Mouse (Mus musculus) thymus, adult 2 months (tissue): ENCODE results near the gene Dusp7.

Source experiments
- CTCF ChIP-seq: fragments of 200-500 bp; IDR thresholded peaks from 2 replicates; pipeline ENCODE4 v1.5.1; 2012; ENCODE audit warnings: mild to moderate bottlenecking, control low read depth, low read length, moderate library complexity, borderline replicate concordance; ENCODE audit not compliant: control insufficient read depth, poor library complexity, insufficient read depth; ENCODE audit errors: extremely low read depth
- POLR2A ChIP-seq: fragments of 200-500 bp; IDR thresholded peaks from 2 replicates; pipeline ENCODE4 v1.6.1; 2012; ENCODE audit warnings: mild to moderate bottlenecking, low read length, control low read depth, moderate library complexity; ENCODE audit not compliant: control insufficient read depth, poor library complexity, insufficient read depth; ENCODE audit errors: extremely low read depth

GRCm38 (mm10) chr9:106393548-106393947 is 25.1 kb downstream of the Dusp7 start:
- TF ChIP-seq CTCF = no peak
- TF ChIP-seq POLR2A = no peak
